Mouse (Mus musculus): ENCODE data around the gene Il6st. TPM values are rescaled to one million over a fixed set of nuclear protein-coding genes. Genes with fewer than 3 reads are reported as not detected.

The Il6st gene
- total RNA-seq, 2 experiments from 2014 or later, result 60.0 to 61.0 TPM

DNA sequence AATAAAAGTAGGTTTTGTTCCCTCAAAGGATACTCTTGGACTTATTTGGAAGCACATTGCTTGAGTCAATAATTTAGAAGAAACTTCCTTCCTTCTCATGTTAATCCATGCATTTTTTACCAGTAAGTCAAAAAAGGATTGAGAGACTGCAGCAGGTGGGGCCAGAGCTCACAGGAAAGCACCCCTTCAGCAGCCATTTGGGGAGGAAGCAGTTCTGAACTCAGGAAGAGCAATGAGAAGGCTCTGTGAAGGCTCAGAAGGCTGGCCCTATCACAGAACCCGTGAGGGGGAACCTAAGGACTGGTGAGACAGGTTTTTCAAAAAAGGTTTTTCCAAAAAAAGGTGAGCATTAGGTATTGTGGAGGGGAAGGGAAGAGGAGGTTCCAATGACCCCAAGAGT lies 50.7 kb downstream of the Il6st start:
- DNase-seq, result no peak
- intact Hi-C loops (cut with DNase I), result no loop called here

DNA sequence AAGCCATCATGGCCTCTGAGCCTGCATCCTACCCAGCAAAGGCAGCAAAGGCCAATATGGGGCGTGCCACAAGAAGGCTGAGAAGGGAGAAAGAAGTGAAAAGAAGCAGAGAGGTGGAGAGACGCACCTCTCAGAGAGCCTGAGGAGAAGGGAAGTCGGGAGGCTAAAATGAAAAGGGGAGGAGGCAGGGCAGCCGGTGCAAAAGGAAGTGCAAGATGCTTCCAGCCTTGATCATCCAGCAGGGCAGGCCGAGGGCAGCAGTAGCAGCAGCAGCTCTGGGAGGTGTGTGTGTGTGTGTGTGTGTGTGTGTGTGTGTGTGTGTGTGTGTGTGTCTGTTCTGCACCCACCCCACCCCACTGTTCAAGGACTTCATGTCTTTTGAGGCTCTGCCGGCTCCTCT lies 58.4 kb downstream of the Il6st start:
- DNase-seq, result no peak
- intact Hi-C loops (cut with DNase I), result no loop called here

DNA sequence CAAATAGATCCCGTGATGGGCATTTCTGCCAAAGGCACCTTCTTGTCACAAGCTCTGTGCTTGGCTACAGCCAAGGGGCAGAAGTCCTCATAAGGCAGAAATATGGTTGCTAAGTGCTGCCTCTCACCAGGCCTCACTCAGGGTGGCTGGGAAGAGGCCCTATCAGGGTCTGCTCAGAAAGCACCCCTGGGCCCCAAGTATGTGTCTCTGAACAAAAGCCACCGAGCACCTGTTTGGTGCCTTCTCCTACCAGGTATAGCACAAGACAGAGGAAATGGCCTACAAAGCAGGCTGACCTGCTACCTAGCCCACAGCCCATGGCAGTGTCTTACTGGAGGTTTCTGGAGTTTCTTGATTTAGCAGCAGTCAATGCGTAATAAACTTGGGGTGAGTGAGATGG lies 59.0 kb downstream of the Il6st start:
- no peak for DNase-seq
- intact Hi-C loops (cut with DNase I), result no loop called here

DNA sequence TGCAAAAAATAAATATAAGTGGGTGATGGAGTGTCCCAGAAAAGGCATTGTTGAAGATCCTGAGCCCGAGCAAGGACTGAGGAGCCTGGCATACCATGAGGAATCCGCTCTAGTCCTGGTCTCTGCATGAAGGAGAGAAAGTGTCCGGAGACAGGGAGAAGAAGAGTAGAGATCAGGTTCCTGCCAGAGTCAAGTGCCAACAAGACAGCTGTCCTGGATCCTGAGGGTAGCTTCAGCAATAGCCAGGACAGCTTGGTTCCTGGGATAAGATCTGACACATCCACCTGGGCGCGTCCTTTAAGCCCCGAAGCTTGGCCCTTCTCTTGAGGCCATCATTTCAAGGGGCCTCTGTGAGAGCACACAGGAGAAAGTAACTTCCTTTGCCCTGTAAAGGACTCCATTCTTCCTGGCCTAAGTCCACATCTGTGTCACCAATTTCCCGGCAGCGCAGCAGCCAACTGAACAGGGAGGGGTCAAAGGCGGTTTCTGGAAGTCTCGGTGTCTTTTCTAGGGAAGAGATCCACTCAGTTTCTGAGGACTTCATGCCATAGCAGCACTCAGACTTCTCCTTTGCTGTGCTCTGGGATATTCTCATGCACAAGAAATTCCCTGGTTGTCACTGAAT lies 59.6 kb downstream of the Il6st start:
- no peak for DNase-seq
- intact Hi-C loops (cut with DNase I), result no loop called here

DNA sequence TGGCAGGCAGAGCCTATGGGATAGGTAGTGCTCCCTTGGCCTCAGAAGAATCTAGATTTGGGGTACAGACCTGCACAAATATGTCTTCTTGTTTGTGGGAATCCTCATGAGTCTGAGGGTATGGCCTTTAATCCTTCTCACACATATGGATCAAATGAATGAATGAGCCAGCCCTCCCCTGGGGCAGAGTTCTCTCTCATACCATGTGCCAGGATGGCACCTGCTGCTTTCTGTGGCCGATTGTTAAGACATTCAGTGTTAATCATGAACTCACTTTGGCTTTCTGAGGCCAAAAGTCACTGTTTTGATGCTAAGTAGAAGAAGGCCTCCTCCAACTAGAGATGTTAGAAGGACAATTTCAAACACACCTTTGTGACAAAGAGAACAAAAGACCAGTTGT lies 63.3 kb downstream of the Il6st start:
- intact Hi-C loops (cut with DNase I), result no loop called here

DNA sequence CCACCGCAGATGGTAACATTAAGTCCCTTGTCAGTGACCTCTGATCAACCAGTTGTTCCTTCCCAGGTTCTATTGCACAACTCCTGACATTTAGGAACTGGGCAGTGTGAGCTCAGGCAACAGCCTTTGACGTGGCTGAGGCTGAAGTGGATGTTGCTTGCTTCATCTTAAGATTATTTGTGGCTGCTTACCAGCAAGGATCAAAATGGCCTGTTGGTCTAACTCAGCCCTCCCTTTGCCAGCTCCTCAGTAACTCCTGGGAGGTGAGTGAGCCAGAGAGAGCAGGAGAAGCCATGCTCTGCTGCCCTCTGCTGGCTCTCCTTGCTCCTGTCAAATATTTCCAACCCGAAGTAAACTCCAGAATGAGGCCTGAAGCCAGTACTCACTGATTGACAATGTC lies 66.0 kb downstream of the Il6st start:
- peak; percentile 73 for DNase-seq
- intact Hi-C loops (cut with DNase I), result no loop called here

More for the DNA sequence above, 63.3 kb downstream of the Il6st start:
- no peak for DNase-seq

DNA sequence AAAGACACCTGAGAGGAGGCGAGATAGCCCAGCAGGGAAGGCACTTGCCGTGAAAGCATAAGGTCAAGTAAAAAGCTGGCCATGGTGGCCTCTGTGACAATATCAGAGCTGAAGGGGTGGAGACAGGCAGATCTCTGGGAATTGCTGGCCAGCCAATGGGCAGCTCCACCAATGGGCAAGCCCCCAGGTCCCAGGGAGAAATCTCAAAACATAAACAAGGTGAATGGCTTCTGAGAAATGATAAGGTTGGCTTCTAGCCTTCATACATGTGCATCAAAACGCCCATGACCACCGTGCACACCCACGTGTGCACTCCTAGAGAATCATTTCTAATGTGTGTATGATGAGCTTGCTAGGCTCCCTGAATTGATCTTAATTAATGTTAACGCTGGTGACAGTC lies 68.4 kb downstream of the Il6st start:
- intact Hi-C loops (cut with DNase I), result no loop called here
- DNase-seq, result no peak

DNA sequence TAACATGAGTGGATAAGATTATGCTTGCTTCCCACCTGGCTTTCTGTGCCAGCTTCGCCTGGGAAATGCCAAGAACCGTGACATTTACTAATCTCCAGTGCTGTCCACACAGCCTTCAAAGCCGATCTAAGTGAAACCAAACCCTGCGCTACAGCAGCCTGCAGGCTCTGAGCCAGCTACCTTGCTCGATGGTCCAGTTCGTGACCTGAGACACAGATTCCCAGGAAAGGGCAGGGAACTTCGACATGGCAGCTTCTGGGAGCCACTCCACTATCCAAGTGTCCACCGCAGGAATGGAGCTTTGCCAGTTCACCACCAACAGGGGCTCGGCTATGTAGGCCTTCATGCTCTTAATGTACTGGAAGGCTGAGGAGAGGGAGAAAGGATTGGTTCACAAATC lies 69.7 kb downstream of the Il6st start:
- DNase-seq, result no peak
- intact Hi-C loops (cut with DNase I), result no loop called here

DNA sequence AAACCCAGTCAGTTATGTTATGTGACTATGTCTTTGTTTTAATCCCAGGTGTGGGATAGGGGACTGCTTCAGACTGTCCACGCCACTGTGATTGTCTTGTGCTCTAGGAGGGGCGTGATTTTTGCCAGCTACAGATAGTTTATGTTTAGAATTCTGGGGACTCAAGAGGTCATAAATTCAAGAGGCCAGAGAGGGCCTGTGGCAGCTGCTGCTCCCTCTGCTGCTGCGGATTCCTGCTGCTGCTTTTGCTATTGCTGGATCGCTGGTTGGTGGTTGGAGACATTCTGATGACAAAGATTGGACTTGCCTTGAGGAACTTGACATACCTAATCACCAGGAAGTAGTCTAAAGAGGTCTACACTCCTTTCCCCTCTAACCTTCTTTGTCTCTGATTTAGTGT lies 72.7 kb downstream of the Il6st start:
- DNase-seq, result no peak
- intact Hi-C loops (cut with DNase I), result no loop called here

DNA sequence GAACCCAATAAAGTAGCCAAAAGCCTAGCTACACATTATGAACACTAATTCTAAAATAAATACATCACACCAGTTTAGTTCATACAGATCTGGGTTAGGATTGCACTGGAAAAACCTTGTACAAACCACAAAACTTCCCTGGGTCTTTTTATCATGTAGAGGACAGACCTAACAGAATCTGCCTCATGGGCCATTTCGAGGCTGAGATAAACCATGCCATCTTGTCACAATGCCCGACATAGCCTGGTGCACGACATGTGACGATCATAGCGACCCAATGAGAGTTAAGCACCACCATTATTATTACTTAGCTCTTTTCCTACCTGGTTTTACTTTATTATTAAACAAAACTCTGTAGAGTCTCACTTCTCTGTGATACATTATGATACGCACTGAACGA lies 73.2 kb downstream of the Il6st start:
- no peak for DNase-seq
- intact Hi-C loops (cut with DNase I), result no loop called here

- DNase-seq, result no peak
- intact Hi-C loops (cut with DNase I), result no loop called here
Measured at GRCm38 (mm10) chr13:112540616-112541015, 76.7 kb downstream of the Il6st start.

- DNase-seq, result no peak
- intact Hi-C loops (cut with DNase I), result no loop called here
Measured at GRCm38 (mm10) chr13:112541223-112541975, 77.5 kb downstream of the Il6st start.

GRCm38 (mm10) chr13:112551641-112552548 lies 88.0 kb downstream of the Il6st start:
- no peak for DNase-seq
- intact Hi-C loops (cut with DNase I), result no loop called here

GRCm38 (mm10) chr13:112553304-112553703 lies 89.4 kb downstream of the Il6st start:
- DNase-seq, result no peak
- intact Hi-C loops (cut with DNase I), result no loop called here

DNA sequence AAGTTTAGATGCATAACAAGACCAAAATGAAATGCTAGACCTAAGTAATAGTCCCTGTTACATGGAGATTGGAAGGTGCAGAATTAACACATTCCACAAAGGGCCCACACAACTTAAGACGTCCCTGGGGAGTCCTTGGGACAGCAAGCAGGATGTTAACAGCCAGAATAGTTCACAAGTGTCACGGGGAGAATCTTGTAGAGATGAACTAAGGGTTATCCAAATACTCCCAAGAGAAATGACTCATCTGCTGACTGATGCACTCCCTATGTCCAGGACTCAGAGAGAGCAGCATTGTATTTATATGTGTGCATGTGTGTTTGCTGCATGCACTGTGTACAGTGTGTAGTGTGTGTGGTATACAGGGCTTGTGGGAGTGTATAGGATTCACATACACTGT lies 92.6 kb downstream of the Il6st start:
- DNase-seq, result no peak
- intact Hi-C loops (cut with DNase I), result no loop called here

Other genes starting within 250 kb of the Il6st start
- 1 to 10 TPM; 4.7 to 6.5 TPM for gene Ankrd55, start 175.6 kb upstream of the Il6st start, total RNA-seq (2021)
- not detected for gene Il31ra, start 130.3 kb downstream of the Il6st start, total RNA-seq (2021)
- gene Ddx4, start 188.4 kb downstream of the Il6st start, total RNA-seq (2021), result 1 to 10 TPM in 1 of 2 experiments, under 1 TPM in 1; 0.92 to 1.0 TPM
- 10 to 100 TPM; 17.5 to 20.9 TPM for gene Slc38a9, start 196.7 kb downstream of the Il6st start, total RNA-seq (2021)

Data from left cerebral cortex, postnatal 4 days (tissue).